Mouse (Mus musculus) cerebellum, adult 2 months (tissue): ENCODE results near the gene Slk. TPM values are rescaled to one million over a fixed set of nuclear protein-coding genes. Genes with fewer than 3 reads are reported as not detected.

Source experiments
- DNase-seq, 2 experiments: peaks; one replicate each; pipeline ENCODE4 v3.0.0; 2021
- H3K27ac ChIP-seq: fragments of 200-500 bp; 2 replicates; pipeline ENCODE4 v1.5.1; 2012; ENCODE audit warnings: low read length, control low read depth, inconsistent platforms; ENCODE audit not compliant: insufficient read depth
- H3K27me3 ChIP-seq: fragments of 200-500 bp; 2 replicates; pipeline ENCODE4 v1.6.1; 2012; ENCODE audit warnings: inconsistent platforms, mild to moderate bottlenecking, low read length, moderate library complexity; ENCODE audit not compliant: control insufficient read depth, insufficient read depth
- H3K4me1 ChIP-seq: fragments of 200-500 bp; 2 replicates; pipeline ENCODE4 v1.6.1; 2011; ENCODE audit warnings: low read length; ENCODE audit not compliant: control insufficient read depth, insufficient read depth
- H3K4me3 ChIP-seq: fragments of 200-500 bp; replicated peaks from 2 replicates; pipeline ENCODE3; 2011; ENCODE audit warnings: mild to moderate bottlenecking, low read depth, low read length, control low read depth; ENCODE audit not compliant: insufficient read depth
- CTCF ChIP-seq: fragments of 200-500 bp; IDR thresholded peaks from 2 replicates; pipeline ENCODE4 v1.5.1; 2011; ENCODE audit warnings: low read depth, mild to moderate bottlenecking, control low read depth, low read length, moderate library complexity, borderline replicate concordance; ENCODE audit not compliant: insufficient read depth
- POLR2A ChIP-seq: fragments of 200-500 bp; IDR thresholded peaks from 2 replicates; pipeline ENCODE4 v1.6.1; 2011; ENCODE audit warnings: low read length, control low read depth, borderline replicate concordance; ENCODE audit not compliant: insufficient read depth
- WGBS: fragments of 180-500 bp; shearing (Covaris S2); methylation state at CpG from one replicate; pipeline ENCODE4 v1.1.7; 2018; 5-methylcytosine and 5-hydroxymethylcytosine counted together
- polyA plus RNA-seq: library from polyadenylated mRNA; depleted of rRNA; stranded (reverse); fragments of >200 nt; gene quantifications from 2 replicates; pipeline ENCODE4 v1.2.3, GENCODE M21; 2012

Slk gene
- polyA plus RNA-seq, 1 experiment = 33.8 TPM

- peaks cover 8% of the 10 kb centered on the region; the same call in 1 of the 2 replicates for H3K4me1 ChIP-seq
- no peaks in the 10 kb centered on the region for H3K27me3 ChIP-seq
- WGBS = 40% methylated on average over 6 of the region's 6 CpGs
- DNase-seq = peak in 1 of 2 experiments; percentile 32
- TF ChIP-seq CTCF (no peak), POLR2A (no peak)
- no peak overlapping the region for H3K4me3 ChIP-seq
- H3K27ac ChIP-seq = peak overlapping the region; percentile 16; the same call in 1 of the 2 replicates
These were observed 67.1 kb downstream of the Slk start for GRCm38 (mm10) chr19:47646508-47647120.

DNA sequence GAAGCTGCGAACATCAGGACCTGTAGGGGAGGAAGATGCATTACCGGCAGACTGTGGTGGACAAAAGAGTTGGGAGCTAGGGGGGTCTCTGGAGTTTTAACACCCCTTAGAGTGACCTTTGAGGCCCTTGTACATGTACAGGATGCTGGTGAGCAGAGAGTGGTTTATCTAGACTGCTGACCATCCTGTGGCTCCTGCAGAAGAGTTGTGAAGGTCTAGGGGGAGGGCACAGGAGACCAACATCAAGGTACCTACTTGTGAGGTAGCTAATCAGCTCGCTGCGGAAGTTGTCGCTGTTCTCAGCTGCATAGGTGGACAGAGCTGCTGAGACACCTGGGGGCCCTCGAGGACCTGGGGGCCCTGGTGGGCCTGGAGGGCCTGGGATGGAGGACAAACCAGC lies 69.6 kb downstream of the Slk start:
- TF ChIP-seq POLR2A = no peak
- no peak for TF ChIP-seq CTCF
- peak in 1 of 2 experiments; percentile 3 for DNase-seq
- Histone ChIP-seq H3K4me3 (no peak overlapping the region), H3K4me1 (peaks cover 8% of the 10 kb centered on the region; the same call in 1 of the 2 replicates), H3K27me3 (no peaks in the 10 kb centered on the region), H3K27ac (no peak overlapping the region)
- WGBS = 95% methylated on average over 6 of the region's 6 CpGs

GRCm38 (mm10) chr19:47650366-47651159 lies 71.1 kb downstream of the Slk start:
- peak in 1 of 2 experiments; percentile 6 for DNase-seq
- 82% methylated on average over 16 of the region's 16 CpGs for WGBS
- no peak overlapping the region for H3K27ac ChIP-seq
- no peak overlapping the region for H3K4me3 ChIP-seq
- peaks cover 12% of the 10 kb centered on the region for H3K4me1 ChIP-seq
- H3K27me3 ChIP-seq = no peaks in the 10 kb centered on the region
- TF ChIP-seq CTCF = no peak
- TF ChIP-seq POLR2A = no peak

- Histone ChIP-seq H3K27me3 (no peaks in the 10 kb centered on the region), H3K4me1 (peaks cover 12% of the 10 kb centered on the region), H3K4me3 (no peak overlapping the region), H3K27ac (no peak overlapping the region)
- no peak for DNase-seq
- TF ChIP-seq POLR2A (no peak), CTCF (no peak)
- 91% methylated on average over 5 of the region's 5 CpGs for WGBS
These were observed 71.6 kb downstream of the Slk start for GRCm38 (mm10) chr19:47651160-47651480.

- TF ChIP-seq CTCF (no peak), POLR2A (no peak)
- H3K4me3 ChIP-seq = no peak overlapping the region
- no peaks in the 10 kb centered on the region for H3K27me3 ChIP-seq
- 77% methylated on average over 8 of the region's 8 CpGs for WGBS
- DNase-seq = no peak
- H3K4me1 ChIP-seq = peaks cover 4% of the 10 kb centered on the region; the same call in 1 of the 2 replicates
- no peak overlapping the region for H3K27ac ChIP-seq
These were observed 72.8 kb downstream of the Slk start for GRCm38 (mm10) chr19:47652255-47652654.

- Histone ChIP-seq H3K27ac (no peak overlapping the region), H3K4me1 (peaks cover 4% of the 10 kb centered on the region; the same call in 1 of the 2 replicates), H3K4me3 (no peak overlapping the region), H3K27me3 (no peaks in the 10 kb centered on the region)
- 77% methylated on average over 8 of the region's 8 CpGs for WGBS
- DNase-seq = no peak
- TF ChIP-seq POLR2A (no peak), CTCF (no peak)
These were observed 73.7 kb downstream of the Slk start for GRCm38 (mm10) chr19:47653173-47653572.

DNA sequence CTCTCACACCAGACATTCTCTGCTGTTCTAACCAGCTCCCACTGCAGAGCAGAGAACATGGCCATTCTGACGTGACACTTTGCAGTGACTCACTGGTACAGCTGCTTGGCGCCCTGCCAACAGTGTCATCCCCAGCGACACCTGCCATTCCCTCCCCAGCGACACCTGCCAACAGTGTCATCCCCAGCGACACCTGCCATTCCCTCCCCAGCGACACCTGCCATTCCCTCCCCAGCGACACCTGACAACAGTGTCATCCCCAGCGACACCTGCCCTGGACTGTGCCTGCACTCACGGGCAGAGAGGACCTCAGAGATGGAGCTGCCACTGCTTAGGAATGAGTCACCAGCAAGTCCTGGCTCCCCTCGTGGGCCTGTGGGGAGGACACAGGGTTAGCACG lies 75.4 kb downstream of the Slk start:
- H3K27me3 ChIP-seq = no peaks in the 10 kb centered on the region
- no peak for TF ChIP-seq POLR2A
- TF ChIP-seq CTCF = no peak
- DNase-seq = peak in 1 of 2 experiments; percentile 26
- H3K4me1 ChIP-seq = peaks cover 4% of the 10 kb centered on the region
- no peak overlapping the region for H3K4me3 ChIP-seq
- H3K27ac ChIP-seq = no peak overlapping the region
- WGBS = 47% methylated on average over 11 of the region's 11 CpGs

GRCm38 (mm10) chr19:47658914-47659535 lies 79.5 kb downstream of the Slk start:
- Histone ChIP-seq H3K4me3 (no peak overlapping the region), H3K4me1 (peaks cover 4% of the 10 kb centered on the region), H3K27ac (no peak overlapping the region), H3K27me3 (no peaks in the 10 kb centered on the region)
- peak; percentile 56 to 62 for DNase-seq
- WGBS = 14% methylated on average over 5 of the region's 5 CpGs
- TF ChIP-seq POLR2A (no peak), CTCF (peak; percentile 88)
